Mouse (Mus musculus) cerebellum, adult 9-11 months (tissue): ENCODE measurements around the gene Gramd1b.
A peak's percentile ranks its signal among the peaks of the same experiment; 100 is the strongest.
"Not testable (repeated sequence)": the region's sequence is repeated elsewhere in the genome, so short reads cannot be mapped to it uniquely, and the experiment has no call there.

Source experiments
- DNase-seq: peaks from one replicate; pipeline ENCODE4 v3.0.0; 2022

Gramd1b gene

DNA sequence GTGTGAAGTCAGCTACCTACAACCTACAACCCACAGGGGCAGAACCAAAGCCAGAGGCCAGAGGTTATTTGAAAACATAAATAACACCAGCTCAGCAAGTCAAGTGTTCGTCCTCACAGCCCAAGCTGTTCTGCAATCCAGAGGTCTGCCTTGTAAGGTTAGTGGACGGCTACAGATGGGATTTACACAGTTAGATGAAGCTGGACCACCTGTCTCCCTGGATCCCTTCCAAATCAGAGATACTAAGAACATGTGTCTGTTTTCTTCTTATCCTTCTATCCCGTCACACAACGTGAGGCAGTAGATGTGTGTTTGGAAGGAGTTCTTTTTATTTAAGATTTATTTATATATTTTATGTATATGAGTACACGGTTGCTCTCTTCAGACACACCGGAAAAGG is 21.7 kb downstream of the Gramd1b start:
- DNase-seq = peak; percentile 67

DNA sequence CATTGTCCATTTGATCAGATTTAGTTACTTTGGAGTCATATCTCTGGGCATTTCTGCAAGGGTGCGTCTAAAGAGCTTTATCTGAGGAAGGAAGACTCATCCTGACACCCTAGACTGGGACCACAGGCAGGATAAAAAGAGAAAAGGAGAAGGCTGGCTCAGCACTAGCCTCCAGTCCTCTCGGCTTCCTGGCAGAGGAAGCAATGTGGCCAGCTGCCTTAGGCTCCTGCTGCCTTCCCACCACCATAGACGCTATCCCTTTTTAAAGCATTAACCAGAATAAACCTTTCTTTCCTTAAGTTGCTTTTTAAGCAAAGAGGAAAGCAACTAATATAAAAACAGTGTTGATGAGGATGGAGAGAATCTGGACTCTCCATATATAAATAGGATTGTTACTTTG is 24.6 kb downstream of the Gramd1b start:
- no peak for DNase-seq

DNA sequence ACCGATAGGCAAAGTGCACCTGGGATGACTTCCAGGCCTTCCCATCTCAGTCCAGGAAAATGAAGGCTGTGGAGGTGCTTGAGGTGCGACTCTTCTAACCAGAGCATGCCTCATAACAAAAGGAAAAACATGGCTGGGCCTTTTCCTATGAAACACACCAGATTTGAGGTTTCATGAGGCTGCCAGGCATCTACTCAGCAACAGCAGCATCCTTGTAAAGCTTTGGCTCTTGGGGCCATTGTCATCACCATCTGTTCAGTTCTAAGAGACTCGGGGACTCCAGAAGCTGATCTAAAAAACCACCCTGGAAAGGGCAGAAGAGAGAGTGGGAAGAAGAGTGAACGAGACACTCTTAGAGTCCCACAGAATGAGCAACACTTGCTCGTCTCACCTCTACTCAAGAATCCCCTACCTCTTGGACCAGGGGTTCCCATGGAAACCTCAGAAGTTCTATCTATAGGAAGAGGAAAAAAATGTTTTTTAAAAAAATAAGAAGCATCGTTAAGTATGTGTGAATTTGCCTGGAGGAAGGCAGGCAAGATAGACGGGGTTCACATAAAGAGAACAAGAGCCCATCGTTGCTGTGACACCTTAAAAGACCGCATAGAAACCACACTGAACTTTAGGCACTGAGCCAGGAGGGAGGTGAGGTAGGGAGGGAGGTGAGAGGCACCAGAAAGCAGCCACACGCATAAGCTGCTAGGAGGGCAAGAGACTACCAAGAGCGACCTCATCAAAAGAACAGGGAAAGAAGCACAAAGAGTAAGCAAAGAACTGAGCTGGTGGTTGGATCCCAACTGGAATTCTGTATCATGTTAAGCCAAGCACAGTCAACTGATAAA is 25.5 kb downstream of the Gramd1b start:
- DNase-seq = peak; percentile 60

DNA sequence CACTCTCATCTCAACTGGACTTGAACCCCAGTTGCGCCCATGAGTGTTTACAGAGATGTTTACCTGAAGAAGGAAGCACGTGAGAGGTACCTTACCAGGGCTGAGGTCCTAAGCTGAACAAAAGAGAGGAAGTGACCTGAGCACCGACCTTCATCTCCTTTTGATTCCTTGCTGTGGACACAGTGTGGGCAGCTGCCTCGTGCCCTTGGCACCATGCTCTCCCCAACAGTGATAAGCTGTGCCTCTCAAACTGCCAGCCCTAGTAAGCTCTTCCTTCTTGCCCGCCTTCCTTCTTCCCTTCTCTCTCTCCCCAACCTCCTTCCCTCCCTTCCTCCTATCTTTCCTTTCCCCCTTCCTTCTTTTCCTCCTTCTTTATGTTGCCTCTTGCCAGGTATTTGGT is 26.3 kb downstream of the Gramd1b start:
- DNase-seq = no peak

DNA sequence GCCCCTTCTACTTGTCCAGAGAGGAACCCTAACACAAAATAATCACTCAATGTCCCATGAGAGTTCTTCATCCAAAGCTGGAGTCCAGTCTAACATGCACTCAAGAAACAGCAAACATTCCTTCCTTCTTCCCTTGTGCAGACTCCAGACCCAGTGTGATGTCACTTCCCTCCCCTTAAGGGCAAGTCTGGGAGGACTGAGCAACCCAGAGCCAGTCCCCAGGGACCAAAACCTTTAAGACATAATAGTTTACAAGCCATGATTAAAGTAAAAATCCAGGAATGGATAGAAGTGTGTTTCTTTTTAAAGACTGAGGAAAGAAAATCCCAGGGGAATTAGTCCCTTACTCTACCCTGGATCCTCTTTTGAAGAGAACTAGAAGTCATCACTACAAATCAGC is 30.5 kb downstream of the Gramd1b start:
- DNase-seq = no peak

DNA sequence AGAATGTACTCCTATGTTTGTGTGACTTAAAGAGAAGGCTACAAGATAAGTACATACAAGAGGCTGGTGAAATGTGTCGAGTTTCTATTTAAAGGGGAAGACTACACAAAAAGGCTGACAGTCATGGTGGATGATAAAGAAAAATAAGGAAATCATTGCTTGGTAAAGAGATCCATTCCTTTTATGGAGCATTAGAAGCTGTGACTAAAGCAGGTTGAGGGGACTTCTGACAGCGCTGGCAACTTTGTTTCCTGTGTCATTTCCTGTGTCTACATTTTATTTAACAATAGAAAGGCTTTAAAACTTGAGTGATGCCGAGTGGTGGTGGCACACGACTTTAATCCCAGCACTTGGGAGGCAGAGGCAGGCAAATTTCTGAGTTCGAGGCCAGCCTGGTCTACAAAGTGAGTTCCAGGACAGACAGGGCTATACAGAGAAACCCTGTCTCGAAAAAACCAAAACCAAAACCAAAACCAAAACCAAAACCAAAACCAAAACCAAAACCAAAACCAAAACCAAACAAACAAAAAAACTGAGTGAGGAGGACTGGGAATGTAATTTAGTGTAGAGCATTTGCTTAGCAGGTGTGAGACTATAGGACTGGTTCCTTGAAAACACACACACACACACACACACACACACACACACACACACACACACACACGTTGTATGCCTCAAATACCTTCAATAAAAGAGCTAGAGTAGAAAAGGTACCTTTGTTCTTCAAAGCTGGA is 48.7 kb downstream of the Gramd1b start:
- DNase-seq = not testable (repeated sequence)

DNA sequence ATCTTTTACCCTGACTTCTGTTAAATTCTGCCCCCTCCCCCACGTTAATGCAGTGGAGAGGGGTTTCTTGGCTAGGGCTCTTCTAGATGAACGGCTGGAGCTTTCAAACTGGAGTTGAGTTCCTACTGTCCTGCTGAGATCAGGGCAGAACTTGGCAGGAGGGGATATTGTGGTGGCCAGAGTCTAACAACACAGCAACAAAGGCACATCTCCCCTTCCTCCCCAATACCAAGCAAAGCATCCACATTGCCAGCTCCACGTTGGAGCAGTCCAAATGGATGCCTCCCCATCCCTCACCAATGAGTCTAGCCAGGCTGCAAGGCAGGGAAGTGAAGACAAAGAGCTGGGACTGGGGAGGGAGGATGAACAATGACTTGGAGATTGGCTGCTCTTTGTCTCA is 49.9 kb downstream of the Gramd1b start:
- DNase-seq = peak; percentile 37

DNA sequence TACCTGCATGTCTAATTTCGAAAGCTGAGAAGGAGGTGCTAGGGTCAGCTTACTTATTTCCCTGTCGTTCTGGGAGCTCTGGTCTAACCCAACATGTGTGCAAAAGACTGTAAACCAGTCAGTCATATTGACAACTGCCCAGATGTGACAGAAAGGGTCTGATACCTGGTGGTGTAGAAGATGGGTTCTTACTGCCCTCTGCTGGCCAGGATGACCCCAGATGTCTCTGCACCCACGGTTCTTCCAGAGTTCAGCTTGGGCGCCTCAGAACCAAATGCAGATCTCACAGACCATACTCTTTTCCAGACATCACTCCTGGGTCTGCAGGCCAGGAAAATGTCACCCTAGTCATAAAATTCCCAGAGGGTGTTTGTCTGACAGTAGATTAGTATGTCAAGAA is 51.9 kb downstream of the Gramd1b start:
- no peak for DNase-seq

DNA sequence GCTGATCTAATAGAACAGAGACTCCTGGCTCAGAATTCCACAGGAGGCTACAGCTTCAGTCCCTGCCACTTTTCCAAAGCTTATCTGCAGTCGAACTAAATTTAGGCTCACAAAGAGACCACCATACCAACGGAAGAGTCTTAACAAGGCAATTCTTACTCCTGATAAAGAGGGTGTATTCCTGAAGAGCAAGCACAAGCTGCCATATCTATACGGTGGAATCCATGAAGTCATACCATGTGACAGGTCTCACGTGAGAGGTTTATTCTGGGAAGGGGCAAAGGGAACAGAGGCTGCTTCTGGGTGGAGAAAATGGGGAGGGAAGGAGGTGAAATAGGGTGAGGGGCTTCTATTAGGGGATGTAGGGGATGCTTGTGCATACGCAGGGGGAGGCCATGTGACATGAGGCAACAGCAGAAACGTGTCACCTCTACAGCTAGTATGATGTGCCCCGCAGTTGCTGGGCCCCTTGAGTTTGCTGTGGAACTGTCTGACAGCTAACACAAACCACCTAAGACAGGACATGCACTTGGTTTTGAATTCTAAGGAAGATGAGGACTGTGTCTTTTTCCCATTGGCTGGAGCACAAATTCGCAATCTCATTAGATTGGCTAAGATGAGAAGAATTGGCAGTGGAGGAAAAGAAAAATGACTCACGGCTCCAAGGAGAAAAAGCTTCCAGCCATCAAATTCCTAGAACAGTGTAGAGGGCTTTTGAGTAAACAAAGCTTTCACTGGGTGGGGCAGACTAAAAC is 52.9 kb downstream of the Gramd1b start:
- no peak for DNase-seq

DNA sequence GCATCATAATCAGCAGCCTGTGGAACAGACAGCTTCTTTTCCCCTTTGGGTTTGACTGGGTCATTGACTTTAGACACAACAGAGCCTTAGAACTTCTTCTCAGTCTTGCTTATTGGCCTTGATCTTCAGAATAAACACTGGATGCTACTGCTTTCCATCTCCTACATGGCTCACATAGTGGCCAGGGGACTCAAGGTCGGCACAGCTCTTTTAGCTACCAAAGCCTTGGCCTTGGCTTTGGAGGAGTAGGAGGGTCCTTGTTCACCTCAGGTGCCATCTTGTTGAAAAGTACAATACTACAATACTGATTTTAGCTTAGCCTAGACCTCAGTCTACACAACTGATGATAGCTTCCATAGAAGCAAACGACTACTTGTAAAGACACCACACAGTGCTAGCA is 53.6 kb downstream of the Gramd1b start:
- DNase-seq = no peak

DNA sequence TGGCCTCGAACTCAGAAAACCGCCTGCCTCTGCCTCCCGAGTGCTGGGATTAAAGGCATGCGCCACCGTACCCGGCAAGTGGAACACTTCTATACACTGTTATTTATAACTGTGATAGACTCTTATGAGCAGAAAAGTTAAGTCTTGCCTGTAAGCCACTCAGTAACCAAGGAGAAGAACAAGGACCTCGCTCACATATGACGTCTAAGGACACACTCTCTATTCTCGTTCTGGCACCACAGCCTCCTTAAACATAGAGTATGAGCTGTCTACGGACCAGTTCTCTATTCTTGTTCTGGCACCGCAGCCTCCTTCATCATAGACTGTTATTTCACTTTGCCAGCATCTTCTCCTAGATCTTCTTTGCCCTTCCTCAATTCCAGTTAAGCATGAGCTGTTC is 55.1 kb downstream of the Gramd1b start:
- no peak for DNase-seq

DNA sequence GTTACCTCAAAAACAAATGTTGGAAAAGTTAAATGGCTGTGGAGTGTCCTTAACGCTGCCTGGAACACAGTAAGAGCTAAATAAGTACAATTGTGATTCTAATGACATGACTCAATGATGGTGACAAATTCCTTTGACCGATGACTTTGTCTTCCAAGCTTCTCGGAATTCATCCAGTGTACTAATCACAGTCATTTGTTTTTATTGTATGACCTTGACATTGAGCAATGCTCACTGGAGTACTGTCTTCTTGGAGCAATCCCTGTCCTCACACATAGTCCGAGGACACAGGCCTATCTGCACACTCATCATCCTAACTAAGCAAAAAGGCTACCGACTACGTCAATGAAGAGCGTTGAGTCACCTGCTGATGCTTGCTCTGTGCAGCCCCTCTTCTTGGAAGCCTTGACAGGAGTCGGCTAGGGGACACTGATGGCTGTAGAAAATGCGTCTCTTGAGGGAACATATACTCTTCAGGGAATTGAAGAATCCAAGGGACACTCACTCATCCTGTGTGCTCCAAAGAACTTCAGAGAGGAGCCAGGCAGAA is 58.1 kb downstream of the Gramd1b start:
- no peak for DNase-seq

DNA sequence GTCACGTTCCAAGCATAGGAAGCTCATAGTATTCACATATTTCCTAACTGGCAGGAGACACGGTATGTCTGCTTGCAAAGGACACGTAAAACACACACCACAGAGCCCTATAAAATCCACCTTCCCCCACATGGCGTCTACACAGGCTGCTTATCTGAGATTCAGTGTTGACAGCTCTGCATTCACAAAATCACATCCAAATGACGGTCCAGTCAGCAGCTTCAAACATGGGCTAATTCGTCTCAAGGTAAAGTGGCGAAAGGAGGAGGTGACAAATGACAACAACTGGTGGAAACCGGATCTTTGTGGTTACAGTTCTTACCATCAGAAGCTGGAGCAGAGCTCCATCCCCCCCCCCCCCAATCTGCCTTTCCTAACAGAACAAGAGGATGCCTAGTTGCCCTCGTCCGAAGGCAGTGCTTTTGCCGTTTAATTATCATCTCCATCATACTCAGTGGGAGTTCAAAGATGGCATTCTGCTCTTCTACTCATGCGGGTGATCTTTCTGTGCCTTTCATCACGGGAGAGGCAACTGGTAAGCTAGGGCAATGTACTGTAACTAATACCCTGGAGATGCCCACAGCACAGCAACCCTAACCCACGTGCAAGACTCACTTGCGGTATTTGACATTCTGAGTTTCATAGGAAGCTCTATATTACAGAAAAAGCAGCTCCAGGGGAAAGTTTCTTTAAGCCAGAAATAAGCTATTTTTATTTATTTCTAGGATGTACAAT is 61.6 kb downstream of the Gramd1b start:
- DNase-seq = no peak

DNA sequence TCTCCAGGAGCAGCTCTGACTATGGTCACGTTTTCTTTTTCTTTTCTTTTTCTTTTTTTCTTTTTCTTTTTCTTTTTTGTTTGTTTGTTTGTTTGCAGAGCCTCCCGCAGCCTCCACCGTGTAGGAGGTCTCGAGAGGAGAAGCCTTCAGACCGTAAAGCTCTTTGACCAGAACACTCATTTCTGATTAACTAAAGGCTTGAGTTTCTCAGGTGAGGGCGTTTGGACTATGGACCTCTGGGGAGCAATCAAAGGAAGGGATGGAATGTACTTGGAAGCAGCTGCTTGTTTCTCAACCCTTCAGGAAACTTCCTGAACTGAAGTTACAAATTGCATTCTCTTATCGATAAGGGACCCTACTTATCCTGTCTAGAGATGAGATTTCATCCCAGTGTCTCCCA is 64.4 kb downstream of the Gramd1b start:
- no peak for DNase-seq

DNA sequence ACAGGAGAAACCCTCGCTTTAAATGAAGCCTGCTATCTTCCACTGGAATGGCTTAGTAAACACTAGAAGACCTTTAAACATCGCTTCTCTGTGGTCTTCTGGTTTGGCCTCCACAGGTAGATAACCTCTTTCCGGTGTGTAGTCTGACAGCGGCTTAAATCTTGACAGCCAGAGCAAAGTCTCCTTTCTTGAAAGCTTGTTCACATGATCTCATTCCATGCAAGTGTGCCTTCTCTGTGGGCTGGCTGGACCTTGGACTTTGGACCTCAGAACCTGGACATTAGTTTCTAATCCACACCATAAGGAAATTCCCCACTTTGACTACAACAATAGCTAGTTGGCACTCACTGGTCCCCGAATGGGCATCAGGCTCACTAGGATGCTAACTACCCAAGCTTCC is 65.6 kb downstream of the Gramd1b start:
- no peak for DNase-seq

DNA sequence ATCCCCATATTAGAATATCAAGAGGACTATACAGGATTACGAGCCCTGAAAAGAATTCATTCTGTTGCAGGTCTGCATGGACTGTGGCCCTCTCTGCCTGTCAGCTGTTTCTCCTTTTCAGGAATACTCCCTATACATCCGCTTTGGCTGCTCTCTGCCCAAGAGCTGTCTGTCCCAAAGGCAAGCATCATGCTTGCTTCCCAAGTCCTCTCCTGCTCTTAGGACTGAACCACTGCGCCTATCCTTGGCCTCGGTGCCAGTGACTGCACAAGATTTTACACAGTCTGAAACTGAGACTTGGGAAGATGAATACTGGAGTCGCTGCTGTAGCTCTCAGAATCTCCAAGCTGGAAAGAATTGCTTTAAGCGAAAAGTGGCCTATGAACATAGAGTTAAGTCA is 68.8 kb downstream of the Gramd1b start:
- no peak for DNase-seq

DNA sequence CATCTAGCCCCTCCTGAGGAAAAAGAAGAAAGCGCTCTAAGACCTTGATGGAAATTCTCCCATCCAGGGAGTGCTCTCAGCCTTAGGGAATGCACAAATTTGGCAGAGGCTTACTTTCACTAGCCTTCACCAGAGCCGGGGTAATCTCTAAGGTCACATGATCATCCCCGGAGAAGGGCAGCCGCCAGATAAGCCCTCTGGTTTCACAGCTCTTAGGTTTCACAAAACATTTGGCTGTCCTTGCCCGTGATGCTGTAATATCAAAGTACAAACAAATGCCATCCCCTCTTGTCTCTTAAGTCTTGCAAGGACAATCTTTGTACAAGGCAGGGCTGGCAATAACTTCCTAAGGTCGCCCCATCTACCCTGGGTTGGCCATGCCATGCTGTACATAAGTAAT is 70.4 kb downstream of the Gramd1b start:
- DNase-seq = no peak

DNA sequence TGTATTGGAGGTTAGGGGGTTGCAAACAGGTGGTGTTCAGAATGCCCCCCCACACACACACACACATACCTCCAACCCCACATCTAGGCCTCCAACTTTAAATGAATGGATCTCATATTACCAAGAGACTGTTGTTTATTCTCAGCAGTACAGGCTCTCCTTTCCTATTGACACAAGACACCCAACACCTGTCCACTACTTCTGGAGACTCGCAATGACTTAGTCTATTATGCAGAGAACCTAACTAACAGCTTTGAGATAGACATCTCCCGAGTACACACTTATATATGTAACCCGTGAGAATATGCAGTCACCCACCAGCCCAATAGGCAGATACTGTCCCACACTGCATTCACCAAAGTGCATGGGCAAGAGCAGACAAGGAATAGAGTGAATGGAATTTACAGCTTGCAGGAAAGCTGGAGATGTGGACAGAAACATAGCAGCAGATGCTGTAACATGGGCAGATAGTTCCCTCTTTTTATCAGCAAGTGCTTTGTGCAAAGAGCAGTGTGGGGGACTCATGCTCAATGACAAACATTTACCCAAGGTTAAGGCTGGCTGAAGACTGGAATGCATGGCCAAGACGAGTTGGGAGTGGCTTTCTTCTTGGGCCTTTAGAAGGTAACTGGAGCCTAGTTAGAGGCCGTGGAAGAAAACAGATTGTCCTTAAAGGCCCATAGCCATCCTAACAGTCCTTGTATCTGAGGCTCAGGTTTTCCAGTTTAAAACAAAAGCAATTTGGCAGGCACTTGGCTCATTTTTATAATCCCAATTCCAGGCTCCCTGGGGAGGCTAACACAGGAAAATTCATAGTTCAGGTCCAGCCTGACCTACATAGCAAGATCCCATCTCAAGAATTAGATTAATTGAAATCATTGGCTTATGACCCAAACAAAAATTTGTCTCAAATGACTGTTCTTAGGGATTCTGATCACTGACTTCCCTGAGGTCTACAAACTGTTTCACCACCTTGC is 71.6 kb downstream of the Gramd1b start:
- peak; percentile 42 for DNase-seq

DNA sequence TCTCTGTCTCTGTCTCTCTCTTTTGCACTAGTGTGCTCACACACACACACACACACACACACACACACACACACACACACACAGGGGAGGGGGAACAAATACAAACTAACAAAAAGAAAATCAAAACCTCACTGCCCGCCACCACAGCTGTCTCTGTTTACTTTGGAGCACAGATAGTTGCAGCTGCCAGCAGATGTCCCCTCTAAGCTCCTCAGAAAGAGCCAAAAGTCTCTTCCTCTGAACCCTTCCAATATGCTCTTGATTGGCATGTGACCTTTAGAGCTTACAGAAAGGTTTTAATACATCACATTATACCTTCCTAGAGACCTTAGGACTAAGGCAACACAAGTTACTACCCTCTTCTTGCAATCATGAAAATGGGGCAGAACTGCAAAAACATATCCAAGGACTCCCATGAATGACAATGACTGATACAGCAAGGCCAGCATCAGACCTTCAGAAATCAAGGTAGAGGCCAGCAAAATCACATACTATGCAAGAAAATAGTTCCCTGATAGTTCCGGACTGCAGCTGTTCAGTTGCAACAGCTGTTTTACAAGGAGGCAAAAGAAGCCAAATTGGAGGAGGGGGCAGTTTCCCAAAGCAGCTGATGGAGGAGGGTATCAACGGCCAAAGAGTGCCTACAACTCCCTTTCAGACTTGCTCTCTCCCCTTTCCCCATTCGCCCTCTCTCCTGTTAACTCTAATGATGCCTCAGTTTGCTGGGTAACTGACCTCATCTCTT is 72.5 kb downstream of the Gramd1b start:
- DNase-seq = no peak

DNA sequence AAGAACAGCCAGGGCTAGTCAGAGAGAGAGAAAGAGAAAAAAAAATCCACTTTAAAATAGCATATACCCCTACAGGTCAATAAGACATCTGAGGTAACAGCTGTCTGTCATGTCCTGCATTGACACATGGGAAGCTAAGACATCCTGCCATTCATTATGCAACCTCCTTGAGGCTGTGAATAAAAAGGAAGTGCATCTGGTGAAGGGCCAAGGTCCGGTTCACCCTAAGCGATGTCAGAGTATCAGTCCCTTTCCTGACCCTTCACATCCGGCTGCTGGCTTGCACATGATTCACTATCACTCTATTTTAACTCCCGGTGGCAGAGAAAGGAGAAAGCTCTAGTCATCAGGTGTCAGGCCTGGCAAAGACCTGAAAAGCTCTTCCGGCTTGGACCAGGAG is 73.7 kb downstream of the Gramd1b start:
- DNase-seq = peak; percentile 21

DNA sequence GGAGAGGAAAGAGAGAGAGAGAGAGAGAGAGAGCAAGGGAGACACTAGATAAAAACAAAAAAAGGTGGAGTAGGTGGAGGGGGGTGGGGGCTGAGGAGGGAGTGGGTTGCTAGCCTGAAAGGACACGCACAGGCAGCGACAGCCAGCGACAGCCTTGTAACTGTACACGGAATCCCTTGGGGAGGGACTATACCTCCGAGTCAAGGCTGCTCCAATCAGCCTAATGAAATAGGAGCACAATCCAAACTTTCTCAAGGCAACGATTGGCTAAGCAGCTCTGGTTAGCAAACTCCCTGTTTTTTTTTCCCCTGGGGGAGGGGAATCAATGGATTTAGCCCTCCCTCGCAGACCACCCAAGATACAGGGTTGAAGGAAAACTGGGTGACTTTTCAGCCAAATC is 75.0 kb downstream of the Gramd1b start:
- peak; percentile 50 for DNase-seq
